Mouse (Mus musculus) olfactory bulb, adult 2 months (tissue): ENCODE results near the gene Litaf. TPM values are rescaled to one million over a fixed set of nuclear protein-coding genes. Genes with fewer than 3 reads are reported as not detected.
"Not testable (repeated sequence)": the region's sequence is repeated elsewhere in the genome, so short reads cannot be mapped to it uniquely, and the experiment has no call there.

Experiments
- H3K27ac ChIP-seq: fragments of 200-500 bp; 2 replicates; pipeline ENCODE4 v1.5.1; 2012; ENCODE audit warnings: low read depth, low read length; ENCODE audit not compliant: insufficient read depth
- H3K4me1 ChIP-seq: fragments of 200-500 bp; 2 replicates; pipeline ENCODE4 v1.6.1; 2012; ENCODE audit warnings: low read length; ENCODE audit not compliant: control insufficient read depth, insufficient read depth
- H3K4me3 ChIP-seq: fragments of 200-500 bp; 2 replicates; pipeline ENCODE4 v1.5.1; 2012; ENCODE audit warnings: mild to moderate bottlenecking, low read depth, low read length, moderate library complexity; ENCODE audit not compliant: insufficient read depth
- CTCF ChIP-seq: fragments of 200-500 bp; IDR thresholded peaks from 2 replicates; pipeline ENCODE4 v1.5.1; 2012; ENCODE audit warnings: low read depth, mild to moderate bottlenecking, low read length, moderate library complexity; ENCODE audit not compliant: insufficient read depth
- POLR2A ChIP-seq: fragments of 200-500 bp; IDR thresholded peaks from 2 replicates; pipeline ENCODE4 v1.6.1; 2012; ENCODE audit warnings: mild to moderate bottlenecking, low read depth, low read length, moderate library complexity; ENCODE audit not compliant: insufficient read depth
- WGBS: fragments of 180-500 bp; shearing (Covaris S2); methylation state at CpG from one replicate; pipeline ENCODE4 v1.1.7; 2018; 5-methylcytosine and 5-hydroxymethylcytosine counted together
- polyA plus RNA-seq: library from polyadenylated mRNA; stranded (reverse); fragments of >200 nt; gene quantifications from 2 replicates; pipeline ENCODE4 v1.2.4, GENCODE M21; 2012; ENCODE audit warnings: low replicate concordance; ENCODE audit not compliant: missing spikeins, insufficient read depth, insufficient read length

Litaf gene
- polyA plus RNA-seq, 1 experiment, result not detected

- TF ChIP-seq CTCF (no peak), POLR2A (no peak)
- WGBS, result 67% methylated on average over 11 of the region's 11 CpGs
- Histone ChIP-seq H3K4me1 (peaks cover 25% of the 10 kb centered on the region), H3K4me3 (no peak overlapping the region), H3K27ac (no peak overlapping the region)
Measured at GRCm38 (mm10) chr16:10979064-10979803, 86.7 kb downstream of the Litaf start.

GRCm38 (mm10) chr16:10977877-10978276, 88.1 kb downstream of the Litaf start:
- 95% methylated on average over 9 of the region's 9 CpGs for WGBS
- no peak overlapping the region for H3K4me3 ChIP-seq
- no peak overlapping the region for H3K27ac ChIP-seq
- peaks cover 29% of the 10 kb centered on the region for H3K4me1 ChIP-seq
- no peak for TF ChIP-seq POLR2A
- no peak for TF ChIP-seq CTCF

DNA sequence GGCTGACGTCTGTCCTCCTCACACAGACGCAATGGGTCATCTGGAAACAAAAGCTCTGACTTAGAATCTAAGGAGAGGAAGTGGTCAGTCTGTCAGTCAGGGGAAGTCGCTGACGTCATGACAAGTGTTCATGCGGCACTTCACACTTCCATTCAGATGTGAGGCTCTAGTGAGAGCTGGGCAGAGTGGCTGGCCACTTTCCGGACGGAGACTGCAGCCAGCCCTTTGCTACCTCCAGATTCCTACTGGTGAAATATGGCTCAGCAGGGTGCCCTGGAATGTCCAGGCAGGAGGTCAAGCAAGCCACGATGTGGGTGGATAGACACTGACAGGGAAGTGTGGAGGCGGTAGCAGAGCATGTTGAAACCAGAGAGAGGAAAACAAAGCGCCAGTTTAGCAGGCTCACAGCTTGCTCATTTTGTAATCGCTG, 89.7 kb downstream of the Litaf start:
- WGBS, result 58% methylated on average over 11 of the region's 11 CpGs
- Histone ChIP-seq H3K4me1 (peaks cover 23% of the 10 kb centered on the region), H3K4me3 (no peak overlapping the region), H3K27ac (no peak overlapping the region)
- TF ChIP-seq CTCF, result no peak
- no peak for TF ChIP-seq POLR2A

DNA sequence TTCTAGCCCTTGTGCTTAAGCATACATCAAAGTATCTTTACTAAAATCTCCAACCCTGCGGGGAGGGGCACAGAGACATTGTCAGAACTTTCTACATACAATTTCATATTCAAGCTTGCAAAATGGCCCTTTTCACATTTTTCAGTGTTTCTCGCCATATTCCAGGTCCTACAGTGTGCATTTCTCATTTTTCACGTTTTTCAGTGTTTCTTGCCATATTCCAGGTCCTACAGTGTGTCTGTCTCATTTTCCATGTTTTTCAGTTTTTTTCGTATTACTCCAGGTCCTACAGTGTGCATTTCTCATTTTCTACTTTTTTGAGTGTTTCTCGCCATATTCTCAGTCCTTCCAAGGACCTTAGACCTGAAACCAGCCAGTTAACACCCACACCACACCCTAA, 91.0 kb downstream of the Litaf start:
- WGBS, result 71% methylated on average over 5 of the region's 5 CpGs
- H3K4me1 ChIP-seq, result peaks cover 21% of the 10 kb centered on the region
- TF ChIP-seq CTCF (no peak), POLR2A (no peak)
- no peak overlapping the region for H3K4me3 ChIP-seq
- no peak overlapping the region for H3K27ac ChIP-seq

DNA sequence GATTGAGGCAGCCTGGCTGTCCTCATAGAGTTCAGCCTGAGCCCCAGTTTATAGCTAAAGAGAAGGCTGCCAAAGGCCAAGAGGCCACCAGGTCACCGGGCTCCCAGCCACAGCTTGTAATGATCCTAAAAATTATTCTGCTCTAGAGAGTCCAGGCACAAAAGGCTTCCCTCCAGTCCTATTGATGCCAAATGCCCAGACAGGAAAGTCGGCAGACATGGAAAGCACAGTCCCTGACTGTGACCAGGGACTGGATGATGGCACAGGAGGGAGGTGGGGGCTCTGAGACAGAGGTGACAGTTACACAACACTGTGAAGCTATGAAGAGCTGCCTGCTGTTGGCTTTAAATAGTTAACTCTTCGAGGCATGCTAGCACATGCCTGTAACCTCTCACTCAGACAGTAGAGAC, 91.9 kb downstream of the Litaf start:
- no peak overlapping the region for H3K27ac ChIP-seq
- 41% methylated on average over 3 of the region's 3 CpGs for WGBS
- H3K4me1 ChIP-seq, result peaks cover 22% of the 10 kb centered on the region
- no peak overlapping the region for H3K4me3 ChIP-seq
- TF ChIP-seq POLR2A (no peak), CTCF (no peak)

DNA sequence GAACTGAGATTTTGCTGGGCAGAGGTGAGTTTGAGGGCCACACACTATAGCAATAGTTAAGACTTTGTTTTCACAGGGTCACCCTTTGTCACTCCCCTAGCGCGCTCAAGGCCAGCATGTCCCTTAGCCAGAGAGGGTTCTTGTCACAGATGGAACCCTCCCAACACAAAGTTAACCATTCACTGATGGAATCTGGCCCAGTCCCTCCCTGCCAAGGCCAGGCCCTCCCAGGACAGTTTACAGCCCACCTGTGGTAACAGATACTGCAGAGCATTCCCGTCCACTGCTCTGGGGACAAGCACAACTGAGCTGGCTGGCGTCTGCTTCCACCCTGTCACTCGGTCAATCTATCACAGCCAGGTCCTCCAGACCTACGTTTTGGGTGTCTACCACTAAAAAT, 93.7 kb downstream of the Litaf start:
- Histone ChIP-seq H3K4me3 (no peak overlapping the region), H3K4me1 (peaks cover 20% of the 10 kb centered on the region), H3K27ac (no peak overlapping the region)
- TF ChIP-seq CTCF (no peak), POLR2A (no peak)
- WGBS, result 86% methylated on average over 6 of the region's 6 CpGs

GRCm38 (mm10) chr16:10969944-10970343, 96.0 kb downstream of the Litaf start:
- H3K4me1 ChIP-seq, result peaks cover 11% of the 10 kb centered on the region
- H3K27ac ChIP-seq, H3K4me3 ChIP-seq: not testable (repeated sequence)
- 74% methylated on average over 1 of the region's 1 CpGs for WGBS

- H3K4me1 ChIP-seq, result peaks cover 11% of the 10 kb centered on the region
- TF ChIP-seq POLR2A (no peak), CTCF (no peak)
- no peak overlapping the region for H3K4me3 ChIP-seq
- 54% methylated on average over 5 of the region's 5 CpGs for WGBS
- no peak overlapping the region for H3K27ac ChIP-seq
Measured at GRCm38 (mm10) chr16:10969342-10969741, 96.6 kb downstream of the Litaf start.

DNA sequence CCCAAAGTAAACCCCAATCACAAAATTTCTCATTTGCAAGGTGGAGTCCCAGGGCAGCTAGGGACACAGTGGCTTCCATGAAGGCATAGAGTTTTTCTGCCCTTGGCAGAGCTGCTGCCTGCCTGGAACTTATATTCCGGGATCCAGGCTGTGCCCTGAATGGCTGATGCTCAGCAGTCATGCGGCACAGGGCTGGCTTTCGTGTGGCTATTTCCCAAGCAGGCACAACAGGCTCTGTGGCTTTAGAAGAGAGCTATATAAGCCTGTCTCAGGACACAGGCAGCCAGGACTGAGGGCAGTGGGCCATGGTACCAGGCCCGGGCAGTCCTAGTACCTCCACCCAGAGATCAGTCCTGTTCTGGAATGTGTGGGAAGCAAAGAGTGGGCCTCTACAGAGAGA, 97.7 kb downstream of the Litaf start:
- Histone ChIP-seq H3K4me3 (no peak overlapping the region), H3K27ac (no peak overlapping the region), H3K4me1 (peaks cover 7% of the 10 kb centered on the region)
- 68% methylated on average over 4 of the region's 4 CpGs for WGBS
- TF ChIP-seq CTCF, result no peak

DNA sequence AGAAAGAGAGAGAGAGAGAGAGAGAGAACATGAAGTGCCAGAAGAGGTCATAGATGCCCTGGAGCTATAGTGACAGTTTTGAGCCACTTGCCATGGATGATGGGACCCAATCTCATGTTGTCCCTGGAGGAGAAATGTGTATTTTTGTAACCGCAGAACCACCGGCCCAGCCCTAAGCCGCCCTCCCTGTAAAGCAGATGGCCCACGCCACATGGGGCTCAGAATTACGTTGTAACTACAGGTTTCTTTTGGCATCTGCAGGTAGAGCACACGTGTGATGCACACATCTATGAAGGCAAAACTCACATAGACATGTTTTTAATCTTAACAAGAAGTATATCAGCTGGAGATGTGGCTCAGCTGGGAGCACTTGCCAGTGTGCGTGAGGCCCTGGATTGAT, 98.2 kb downstream of the Litaf start:
- TF ChIP-seq POLR2A, result no peak
- TF ChIP-seq CTCF, result no peak
- Histone ChIP-seq H3K27ac (no peak overlapping the region), H3K4me3 (no peak overlapping the region), H3K4me1 (peaks cover 7% of the 10 kb centered on the region)
- WGBS, result 95% methylated on average over 7 of the region's 7 CpGs

DNA sequence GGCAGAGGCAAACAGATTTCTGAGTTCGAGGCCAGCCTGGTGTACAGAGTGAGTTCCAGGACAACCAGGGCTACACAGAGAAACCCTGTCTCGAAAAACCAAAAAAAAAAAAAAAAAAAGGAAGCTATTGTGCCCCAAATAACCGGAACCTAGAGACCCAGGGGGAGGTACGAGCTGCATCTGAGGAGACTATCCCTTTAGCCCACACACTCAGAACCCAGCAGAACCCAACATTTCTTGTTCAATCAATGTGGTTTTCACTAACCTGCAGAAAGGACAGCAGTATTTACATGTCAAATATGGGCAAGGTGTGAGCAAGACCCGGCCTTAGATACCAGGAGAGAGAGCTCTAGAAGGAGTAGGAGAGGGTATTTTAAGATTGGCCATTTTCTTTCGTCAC, 98.9 kb downstream of the Litaf start:
- H3K4me1 ChIP-seq, result peaks cover 7% of the 10 kb centered on the region
- H3K4me3 ChIP-seq, result no peak overlapping the region
- 76% methylated on average over 6 of the region's 6 CpGs for WGBS
- H3K27ac ChIP-seq, result no peak overlapping the region
- TF ChIP-seq POLR2A, result no peak
- no peak for TF ChIP-seq CTCF
